Mouse (Mus musculus): Measurements from ENCODE around the gene Tmem101. TPM values are rescaled to one million over a fixed set of nuclear protein-coding genes. Genes with fewer than 3 reads are reported as not detected.

Tmem101 gene
- total RNA-seq (2021), result 10 to 100 TPM; 15.1 to 16.5 TPM
- long read RNA-seq, experiment 1, transcript Tmem101-201 (4 exons, 1,574 nt), result major isoform, 22 of 25 reads
- long read RNA-seq, experiment 1, partial matches to known transcripts, result 0 of 25 reads
- long read RNA-seq, experiment 1, other reads (novel, unspliced or antisense), result 3 of 25 reads
- long read RNA-seq, experiment 2, transcript Tmem101-201 (4 exons, 1,574 nt), result major isoform, 26 of 31 reads
- long read RNA-seq, experiment 2, partial matches to known transcripts, result 1 of 31 reads
- long read RNA-seq, experiment 2, other reads (novel, unspliced or antisense), result 4 of 31 reads

DNA sequence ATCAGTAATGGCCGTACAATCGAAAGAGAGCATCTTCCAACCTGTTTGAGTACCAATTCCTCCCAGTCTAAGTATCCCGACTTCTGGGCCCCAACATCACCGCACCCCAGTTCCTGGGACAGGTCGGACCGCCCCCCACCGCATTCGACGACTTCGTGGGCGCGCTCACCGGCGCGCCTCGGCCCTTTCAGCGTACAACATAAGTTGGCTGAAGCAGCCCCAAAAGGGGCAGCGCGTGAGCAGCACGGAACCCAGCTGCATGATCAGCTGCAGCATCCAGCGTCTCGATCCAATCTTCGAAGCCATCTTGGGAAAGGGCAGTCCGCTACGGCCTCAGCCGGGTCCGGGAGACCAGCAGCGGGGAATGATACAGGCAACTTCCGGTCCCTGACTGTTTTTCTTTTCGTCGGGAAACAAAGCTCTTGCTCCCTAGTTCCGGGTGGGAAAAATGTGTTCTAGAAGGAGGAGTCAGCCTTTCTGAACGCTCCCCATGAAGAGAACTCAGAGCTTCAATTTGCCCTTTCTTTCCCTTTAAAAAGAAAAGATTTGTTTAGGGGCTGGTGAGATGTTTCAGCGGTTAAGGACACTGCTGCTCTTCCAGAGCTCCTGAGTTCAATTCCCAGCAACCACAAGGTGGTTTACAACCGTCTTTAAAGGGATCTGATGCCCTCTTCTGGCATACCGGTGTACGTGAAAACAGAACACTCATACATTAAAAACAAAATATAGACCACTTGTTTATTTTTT is at the start of gene Tmem101:
Gene Tmem101 (minus strand): TSS at position 366 of the 747 bp plus-strand sequence.
- DNase-seq, result peak; percentile 91
- intact Hi-C loops (cut with DNase I; ENCODE audit: low total_unique reads), result no loop called here

GRCm38 (mm10) chr11:102201408-102201821 is 45.2 kb upstream of the Tmem101 start:
- intact Hi-C loops (cut with DNase I; ENCODE audit: low total_unique reads), result loop anchor here (10.0 kb wide), 1 partner anchor 63 kb away; the partner anchor contains the start of gene Asb16
- DNase-seq, result no peak

DNA sequence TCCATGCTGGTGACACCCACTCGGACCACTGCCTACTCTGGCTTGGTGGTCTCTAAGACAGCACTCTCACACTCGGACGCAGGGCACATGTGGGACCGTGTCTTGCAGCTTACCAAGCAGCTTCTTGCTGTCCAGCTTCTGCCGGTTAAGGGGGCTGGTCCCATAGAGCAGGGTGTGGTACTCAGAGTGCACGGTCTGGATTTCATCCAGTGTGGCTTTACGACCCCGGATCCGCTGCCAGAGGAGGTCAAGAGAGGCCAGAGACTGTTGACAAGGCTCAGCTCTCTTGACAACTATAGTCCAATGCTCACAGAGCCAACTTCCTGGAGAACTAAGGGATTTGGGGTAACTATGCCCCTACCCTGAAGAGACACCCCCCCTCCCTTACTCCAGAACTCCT is 43.7 kb upstream of the Tmem101 start:
- intact Hi-C loops (cut with DNase I; ENCODE audit: low total_unique reads), result loop anchor here (10.0 kb wide), 1 partner anchor 65 kb away; the partner anchor contains the start of gene Asb16
- no peak for DNase-seq

GRCm38 (mm10) chr11:102198245-102198644 is 42.0 kb upstream of the Tmem101 start:
- DNase-seq, result no peak
- intact Hi-C loops (cut with DNase I; ENCODE audit: low total_unique reads), result no loop called here

DNA sequence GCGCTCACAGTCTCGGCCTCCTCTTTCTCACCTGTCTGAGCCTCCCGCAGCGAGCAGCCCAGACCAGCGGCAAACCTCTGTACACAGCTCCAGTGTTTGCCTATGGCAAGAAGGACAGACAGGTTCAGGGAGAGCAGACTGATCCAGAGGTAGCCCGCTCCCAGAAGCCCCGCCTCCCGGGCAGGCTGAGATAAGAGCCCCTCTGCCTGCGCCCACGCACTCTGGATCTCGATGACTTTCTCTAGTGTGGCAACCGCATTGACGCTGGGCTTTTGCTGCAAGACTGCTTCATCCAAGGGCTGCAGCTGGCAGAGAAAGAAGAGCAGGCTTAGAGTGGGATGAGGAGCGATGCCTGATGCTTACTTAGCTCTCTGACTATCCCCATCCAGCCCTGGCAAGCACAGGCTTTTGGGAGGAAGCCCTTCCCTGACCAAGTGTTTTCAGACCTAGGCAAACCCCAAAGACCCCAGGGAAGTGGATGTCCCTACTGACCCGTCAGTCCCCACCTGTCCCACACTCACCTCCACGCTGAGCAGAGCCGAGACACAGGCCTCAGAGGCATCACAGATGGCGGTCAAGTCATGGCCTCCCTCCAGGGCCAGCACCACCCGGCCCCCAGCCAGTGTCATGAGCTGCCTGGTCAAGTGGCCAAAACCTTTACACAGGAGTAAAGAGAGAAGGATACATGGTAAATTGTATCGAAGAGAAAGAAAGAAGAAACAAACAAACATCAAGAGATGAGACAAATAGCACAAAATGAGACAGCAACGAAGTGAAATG is 40.0 kb upstream of the Tmem101 start:
- no peak for DNase-seq
- intact Hi-C loops (cut with DNase I; ENCODE audit: low total_unique reads), result no loop called here

DNA sequence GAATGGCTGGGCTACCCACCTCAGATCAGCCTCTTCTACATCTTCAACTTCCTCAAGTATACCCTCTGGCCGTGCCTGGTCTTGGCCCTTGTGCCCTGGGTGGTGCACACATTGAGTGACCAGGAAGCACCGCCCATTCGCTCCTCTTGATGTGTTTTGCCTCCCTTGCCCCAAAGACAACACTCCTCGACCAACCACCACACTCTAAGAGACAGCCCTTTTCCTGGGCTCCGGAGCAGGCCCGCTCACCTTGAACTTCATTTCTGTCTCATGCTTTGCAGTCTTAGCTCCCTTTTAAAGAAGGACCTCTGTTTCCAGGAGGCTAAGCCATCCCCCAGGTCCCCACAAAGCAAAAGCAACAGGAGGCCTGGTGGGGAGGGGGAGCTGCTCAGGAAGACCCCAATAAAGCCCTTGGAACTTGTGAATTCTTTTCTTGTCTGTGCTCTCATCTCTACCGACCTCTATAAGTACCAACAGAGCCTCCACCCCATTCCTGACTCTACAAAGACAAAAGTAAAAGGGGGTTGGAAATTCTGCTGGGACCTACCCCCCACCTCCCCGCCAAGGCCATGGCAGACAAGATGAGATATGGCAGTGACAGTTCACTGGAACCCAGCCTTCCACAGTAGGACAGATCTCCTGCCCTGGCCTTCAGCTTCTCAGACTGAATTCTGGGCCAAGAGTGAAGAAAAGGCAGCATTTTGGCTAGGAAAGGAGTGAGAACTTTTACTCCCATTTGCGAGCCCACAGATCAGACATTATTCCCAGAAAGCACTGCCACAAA is 37.6 kb upstream of the Tmem101 start:
- DNase-seq, result no peak
- intact Hi-C loops (cut with DNase I; ENCODE audit: low total_unique reads), result loop anchor here (5.0 kb wide), 1 partner anchor 33 kb away; no protein-coding TSS in a partner anchor

DNA sequence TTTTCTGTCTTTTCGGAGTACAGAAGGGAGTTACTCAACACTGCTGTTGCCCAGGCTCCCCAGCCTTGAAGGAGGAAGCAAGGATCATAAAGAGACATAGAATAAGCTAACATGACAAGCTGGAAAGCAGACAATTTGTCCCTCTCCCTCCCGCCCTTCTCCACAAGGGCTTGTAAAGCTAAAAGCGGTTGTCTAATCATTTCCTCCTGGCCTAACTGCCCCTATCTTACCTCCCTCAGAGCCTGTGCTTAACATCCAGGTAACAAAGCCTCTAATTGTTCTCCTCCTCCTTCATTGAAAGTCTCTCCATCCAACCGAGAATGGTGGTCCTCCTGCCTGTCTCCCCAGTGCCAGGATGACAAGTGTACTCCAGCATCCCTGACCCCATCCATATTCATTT is 34.6 kb upstream of the Tmem101 start:
- intact Hi-C loops (cut with DNase I; ENCODE audit: low total_unique reads), result loop anchor here (5.0 kb wide), 1 partner anchor 36 kb away; no protein-coding TSS in a partner anchor
- no peak for DNase-seq

- intact Hi-C loops (cut with DNase I; ENCODE audit: low total_unique reads), result loop anchor here (5.0 kb wide), 1 partner anchor 38 kb away; no protein-coding TSS in a partner anchor
- peak; percentile 90 for DNase-seq
These were observed 33.5 kb upstream of the Tmem101 start, which contains the start of gene G6pc3 for GRCm38 (mm10) chr11:102189461-102190436. TSS of gene G6pc3 (plus strand) at chr11:102189620.

- DNase-seq, result no peak
- intact Hi-C loops (cut with DNase I; ENCODE audit: low total_unique reads), result no loop called here
These were observed 32.8 kb upstream of the Tmem101 start for GRCm38 (mm10) chr11:102188980-102189379.

GRCm38 (mm10) chr11:102186235-102186634 is 30.0 kb upstream of the Tmem101 start:
- intact Hi-C loops (cut with DNase I; ENCODE audit: low total_unique reads), result no loop called here
- no peak for DNase-seq

DNA sequence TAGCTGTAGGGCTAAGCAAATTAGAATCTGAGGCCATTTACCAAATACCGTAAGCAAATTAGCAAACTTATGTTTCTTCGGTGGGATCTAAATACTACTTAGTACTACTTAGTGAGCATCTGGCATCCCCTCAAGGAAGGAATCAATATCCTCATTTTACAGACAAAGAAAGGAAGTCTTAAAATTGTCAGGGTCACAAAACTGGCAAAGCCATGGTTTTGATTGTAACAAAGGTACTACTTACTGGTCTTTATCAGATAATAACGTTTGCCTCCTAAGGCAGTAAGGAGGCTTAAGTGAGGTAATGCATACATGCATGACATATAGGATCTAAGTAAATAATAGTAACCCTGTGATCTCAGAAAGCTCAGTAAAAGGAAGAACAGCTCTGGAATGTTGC is 29.5 kb upstream of the Tmem101 start:
- intact Hi-C loops (cut with DNase I; ENCODE audit: low total_unique reads), result no loop called here
- DNase-seq, result no peak

GRCm38 (mm10) chr11:102184646-102185495 is 28.7 kb upstream of the Tmem101 start, which contains the start of gene Lsm12:
TSS of gene Lsm12 (minus strand) at chr11:102185296.
- intact Hi-C loops (cut with DNase I; ENCODE audit: low total_unique reads), result no loop called here
- peak; percentile 97 for DNase-seq

DNA sequence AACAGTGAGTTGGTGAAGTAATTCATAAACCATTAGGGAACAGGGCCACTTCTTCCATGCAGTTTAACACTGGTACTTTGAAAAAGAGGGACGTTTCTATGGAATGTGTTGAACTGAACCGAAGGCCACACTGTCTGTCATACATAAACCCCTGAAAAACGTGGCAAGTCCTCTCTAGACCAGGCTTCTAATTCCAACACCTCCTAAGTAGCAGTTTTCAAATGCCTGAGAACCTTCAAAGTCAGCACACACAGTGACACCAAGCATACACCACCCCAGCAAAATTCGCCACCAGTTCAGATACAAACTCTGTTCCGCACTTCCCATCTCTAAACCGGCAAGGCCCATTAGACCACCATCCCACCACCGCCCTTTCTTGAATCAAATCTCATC is 28.0 kb upstream of the Tmem101 start:
- intact Hi-C loops (cut with DNase I; ENCODE audit: low total_unique reads), result no loop called here

DNA sequence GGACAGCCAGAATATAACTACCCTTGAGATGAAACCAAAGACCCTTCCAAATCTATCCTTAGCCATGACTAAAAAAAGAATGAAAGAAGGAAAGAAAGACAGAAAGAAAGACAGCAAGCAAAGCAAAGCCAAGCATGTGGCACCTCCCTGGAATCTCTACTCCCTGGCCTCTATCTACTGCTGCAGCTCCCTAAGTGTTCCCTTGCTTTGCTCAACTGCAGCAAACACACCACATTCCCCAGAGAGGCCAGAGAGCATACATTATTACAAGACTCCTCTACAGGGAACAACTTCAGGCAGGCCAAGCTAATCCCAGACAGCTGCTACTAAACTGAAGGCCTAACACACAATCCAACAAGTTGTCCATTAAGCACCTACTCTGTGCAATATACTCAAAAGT is 23.6 kb upstream of the Tmem101 start:
- intact Hi-C loops (cut with DNase I; ENCODE audit: low total_unique reads), result no loop called here
- DNase-seq, result no peak

More for the DNA sequence above, 28.0 kb upstream of the Tmem101 start:
- no peak for DNase-seq

GRCm38 (mm10) chr11:102168689-102169088 is 12.5 kb upstream of the Tmem101 start:
- intact Hi-C loops (cut with DNase I; ENCODE audit: low total_unique reads), result no loop called here
- DNase-seq, result no peak

DNA sequence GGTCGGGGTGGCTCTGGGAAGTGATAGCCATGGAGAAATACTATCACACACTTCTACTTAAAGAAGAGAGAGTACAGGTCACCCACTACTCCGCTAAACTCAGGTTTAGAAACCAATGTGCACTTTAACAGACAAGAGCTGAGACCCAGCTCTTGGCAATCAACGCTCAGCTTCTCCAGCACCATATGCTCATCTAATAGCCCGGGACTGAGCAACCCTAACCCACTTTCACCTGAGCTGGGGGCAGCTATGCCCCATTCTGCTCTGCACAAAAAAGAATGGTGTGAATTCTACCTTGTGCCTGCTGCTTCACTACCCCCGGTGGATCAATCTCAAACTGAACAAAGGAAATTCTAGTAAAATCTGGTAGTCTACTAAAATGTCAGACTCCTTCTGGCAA is 11.3 kb upstream of the Tmem101 start:
- intact Hi-C loops (cut with DNase I; ENCODE audit: low total_unique reads), result no loop called here
- DNase-seq, result no peak

All from gastrocnemius, postnatal 14 days (tissue).